Mouse (Mus musculus) lung, postnatal 0 days (tissue): ENCODE data around the gene Pa2g4. TPM values are rescaled to one million over a fixed set of nuclear protein-coding genes. Genes with fewer than 3 reads are reported as not detected.

Source experiments
- ATAC-seq: fragments of 200-750 bp; cut with Nextera tagmentation; 2 replicates; pipeline ENCODE4 v1.8.0; 2017; ENCODE audit warnings: moderate library complexity
- DNase-seq: peaks from one replicate; pipeline ENCODE4 v3.0.0-alpha.2; 2016; ENCODE audit warnings: low spot score
- H3K27ac ChIP-seq: fragments of 300-500 bp; sonication (generic); 2 replicates; pipeline ENCODE4 v1.5.1; 2014; ENCODE audit warnings: antibody characterized with exemption, mild to moderate bottlenecking, low read length, mixed read lengths
- H3K27me3 ChIP-seq: fragments of 300-500 bp; sonication (generic); replicated peaks from 2 replicates; pipeline ENCODE4 v1.6.1; 2014; ENCODE audit warnings: low read length, mixed read lengths; ENCODE audit not compliant: insufficient read depth
- H3K36me3 ChIP-seq: fragments of 300-500 bp; sonication (generic); 2 replicates; pipeline ENCODE4 v1.6.1; 2014; ENCODE audit warnings: low read length, mixed read lengths; ENCODE audit not compliant: insufficient read depth
- H3K4me1 ChIP-seq: fragments of 300-500 bp; sonication (generic); 2 replicates; pipeline ENCODE4 v1.6.1; 2014; ENCODE audit warnings: antibody characterized with exemption, low read depth, low read length, mixed read lengths; ENCODE audit not compliant: insufficient read depth
- H3K4me2 ChIP-seq: fragments of 300-500 bp; sonication (generic); replicated peaks from 2 replicates; pipeline ENCODE4 v1.6.1; 2014; ENCODE audit warnings: low read depth, mild to moderate bottlenecking, low read length, moderate library complexity, mixed read lengths
- H3K4me3 ChIP-seq: fragments of 300-500 bp; sonication (generic); 2 replicates; pipeline ENCODE4 v1.5.1; 2014; ENCODE audit warnings: low read depth, low read length
- H3K9ac ChIP-seq: fragments of 300-500 bp; sonication (generic); replicated peaks from 2 replicates; pipeline ENCODE4 v1.6.1; 2014; ENCODE audit warnings: low read depth, mild to moderate bottlenecking
- H3K9me3 ChIP-seq: fragments of 300-500 bp; sonication (generic); 2 replicates; pipeline ENCODE4 v1.6.1; 2016; ENCODE audit warnings: low read length, mixed read lengths
- CTCF ChIP-seq: IDR thresholded peaks from 2 replicates; pipeline ENCODE4 v1.5.1; 2016; ENCODE audit warnings: antibody characterized with exemption, mild to moderate bottlenecking
- EP300 ChIP-seq: IDR thresholded peaks from 2 replicates; pipeline ENCODE4 v1.6.1; 2016; ENCODE audit warnings: antibody characterized with exemption, mild to moderate bottlenecking, control low read depth
- WGBS: fragments of 180-500 bp; shearing (Covaris S2); extraction: QIAGEN DNeasy Blood & Tissue Kit; methylation state at CpG from one replicate; pipeline ENCODE4 v1.1.7; 2014; 5-methylcytosine and 5-hydroxymethylcytosine counted together
- polyA plus RNA-seq: library from polyadenylated mRNA; unstranded; fragments of >200 nt; fragmentation: Nextera tagmentation; extraction: Ambion mirVana; gene quantifications from 2 replicates; pipeline ENCODE4 v1.2.1, GENCODE M21; 2015

Pa2g4 gene
- polyA plus RNA-seq, 1 experiment from 2014 or later: 64.2 TPM

- DNase-seq: peak; percentile 96
- Histone ChIP-seq H3K4me3 (peak overlapping the region; percentile 12; the same call in 1 of the 2 replicates), H3K36me3 (no peaks in the 10 kb centered on the region), H3K4me2 (peak overlapping the region; percentile 49), H3K4me1 (no peaks in the 10 kb centered on the region), H3K9me3 (no peaks in the 10 kb centered on the region), H3K27me3 (no peaks in the 10 kb centered on the region; the same call in 1 of the 2 replicates), H3K9ac (0 out of 2 replicates have a peak overlapping the region, but pooled peaks have one; percentile 8), H3K27ac (peak overlapping the region; percentile 84)
- TF ChIP-seq EP300: peak; percentile 84
- no peak for TF ChIP-seq CTCF
- peak; percentile 81 for ATAC-seq
- 9% methylated on average over 4 of the region's 4 CpGs for WGBS
Observed at GRCm38 (mm10) chr10:128584386-128584785, 18.6 kb upstream of the Pa2g4 start.

DNA sequence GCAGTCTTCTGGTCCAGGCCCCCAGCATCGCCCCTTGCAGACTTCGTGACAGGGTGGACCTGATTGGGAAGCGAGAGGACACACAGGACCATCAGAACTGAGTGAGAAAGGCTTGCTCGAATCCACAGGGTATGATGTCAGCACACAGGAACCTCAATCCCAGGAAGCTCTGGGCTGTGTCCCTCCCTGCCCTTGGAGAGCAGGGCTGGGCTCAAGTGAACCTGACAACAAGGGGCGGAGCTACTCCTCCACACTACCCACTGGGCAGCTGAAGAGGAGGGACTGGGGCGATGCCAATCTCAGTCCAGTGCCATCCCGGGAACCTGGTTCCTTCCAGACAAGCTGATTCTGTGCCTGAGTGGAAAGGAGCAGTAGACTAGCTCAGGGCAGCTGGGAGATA lies 17.9 kb upstream of the Pa2g4 start:
- ATAC-seq (peak; percentile 94), DNase-seq (peak; percentile 94)
- H3K4me1 ChIP-seq: no peaks in the 10 kb centered on the region
- 0 out of 2 replicates have a peak overlapping the region, but pooled peaks have one; percentile 8 for H3K9ac ChIP-seq
- peak overlapping the region; percentile 49 for H3K4me2 ChIP-seq
- no peak for TF ChIP-seq EP300
- H3K27me3 ChIP-seq: no peaks in the 10 kb centered on the region
- H3K27ac ChIP-seq: peak overlapping the region; percentile 84
- 16% methylated on average over 7 of the region's 7 CpGs for WGBS
- H3K9me3 ChIP-seq: no peaks in the 10 kb centered on the region
- no peaks in the 10 kb centered on the region for H3K36me3 ChIP-seq
- peak overlapping the region; percentile 12; the same call in 1 of the 2 replicates for H3K4me3 ChIP-seq

DNA sequence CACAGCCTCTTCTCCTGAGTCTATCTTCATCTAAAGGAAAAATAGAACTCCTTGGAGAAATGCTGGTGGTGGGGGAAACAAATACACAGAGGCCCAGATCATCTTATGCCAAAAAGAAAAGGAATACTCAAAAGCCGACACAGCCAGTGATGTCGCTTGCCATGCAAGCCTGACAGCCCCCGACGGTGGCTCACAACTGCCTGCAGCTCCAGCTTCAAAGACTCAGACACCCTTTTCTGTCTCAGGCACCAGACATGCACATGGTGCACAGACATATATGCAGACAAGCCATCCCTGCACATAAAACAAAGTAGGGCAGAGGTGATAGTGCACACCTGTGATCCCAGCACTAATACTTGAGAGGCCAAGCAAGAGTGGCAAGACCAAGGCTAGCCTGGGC lies 13.9 kb upstream of the Pa2g4 start:
- no peak overlapping the region for H3K27ac ChIP-seq
- H3K36me3 ChIP-seq: no peaks in the 10 kb centered on the region
- no peak for TF ChIP-seq CTCF
- no peak for TF ChIP-seq EP300
- no peaks in the 10 kb centered on the region for H3K4me1 ChIP-seq
- 80% methylated on average over 4 of the region's 4 CpGs for WGBS
- H3K27me3 ChIP-seq: no peaks in the 10 kb centered on the region
- H3K9me3 ChIP-seq: no peaks in the 10 kb centered on the region
- ATAC-seq (no peak), DNase-seq (no peak)
- H3K4me2 ChIP-seq: no peak overlapping the region
- H3K9ac ChIP-seq: no peak overlapping the region
- no peak overlapping the region for H3K4me3 ChIP-seq

DNA sequence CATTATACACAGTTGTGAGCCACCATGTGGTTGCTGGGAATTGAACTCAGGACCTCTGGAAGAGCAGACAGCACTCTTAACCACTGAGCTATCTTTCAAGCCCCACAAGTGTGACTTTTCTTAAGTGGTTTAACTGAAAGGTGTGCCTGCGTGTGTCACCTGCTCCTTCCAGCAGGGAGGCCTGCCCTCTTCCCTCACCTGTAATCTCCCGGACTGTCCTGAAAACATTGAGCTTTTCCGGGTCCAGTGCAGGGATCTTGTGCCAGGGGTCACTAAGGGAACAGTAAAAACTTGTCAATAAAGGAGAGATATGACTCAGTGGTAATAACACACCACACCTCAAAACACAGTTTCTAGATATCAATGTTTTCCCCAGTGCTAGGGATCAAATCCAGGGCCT lies 13.5 kb upstream of the Pa2g4 start:
- H3K27ac ChIP-seq: no peak overlapping the region
- no peak overlapping the region for H3K4me2 ChIP-seq
- H3K4me1 ChIP-seq: no peaks in the 10 kb centered on the region
- H3K9ac ChIP-seq: no peak overlapping the region
- no peaks in the 10 kb centered on the region for H3K27me3 ChIP-seq
- ATAC-seq: no peak
- H3K36me3 ChIP-seq: no peaks in the 10 kb centered on the region
- no peaks in the 10 kb centered on the region for H3K9me3 ChIP-seq
- H3K4me3 ChIP-seq: no peak overlapping the region
- no peak for TF ChIP-seq EP300
- no peak for TF ChIP-seq CTCF
- WGBS: 70% methylated on average over 3 of the region's 3 CpGs
- no peak for DNase-seq

DNA sequence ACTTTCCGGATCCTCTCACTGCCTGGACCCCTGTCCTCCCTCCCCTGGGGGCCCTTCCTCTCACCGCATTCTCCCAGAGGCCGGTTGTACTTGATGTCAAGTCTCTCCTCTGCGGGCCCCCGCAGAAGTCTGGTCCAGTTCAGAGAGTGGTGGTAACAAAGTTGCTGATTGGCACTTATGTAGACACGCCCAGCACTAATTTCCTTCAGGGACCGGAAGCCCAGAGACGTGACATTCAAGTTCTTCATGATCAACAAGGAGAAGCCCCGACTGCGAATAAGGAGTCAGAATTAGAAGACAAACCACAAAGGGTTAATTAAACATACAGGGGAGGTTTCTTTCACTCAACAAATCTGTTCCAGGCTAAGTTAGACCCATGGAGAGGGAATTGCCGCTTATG lies 12.5 kb upstream of the Pa2g4 start:
- H3K9ac ChIP-seq: no peak overlapping the region
- H3K4me2 ChIP-seq: no peak overlapping the region
- H3K9me3 ChIP-seq: no peaks in the 10 kb centered on the region
- no peak overlapping the region for H3K27ac ChIP-seq
- TF ChIP-seq EP300: no peak
- TF ChIP-seq CTCF: no peak
- no peaks in the 10 kb centered on the region for H3K27me3 ChIP-seq
- ATAC-seq (no peak), DNase-seq (no peak)
- no peaks in the 10 kb centered on the region for H3K36me3 ChIP-seq
- WGBS: 58% methylated on average over 11 of the region's 11 CpGs
- no peaks in the 10 kb centered on the region for H3K4me1 ChIP-seq
- no peak overlapping the region for H3K4me3 ChIP-seq

GRCm38 (mm10) chr10:128575063-128575462 lies 9.3 kb upstream of the Pa2g4 start:
- ATAC-seq: no peak
- H3K4me2 ChIP-seq: no peak overlapping the region
- WGBS: 90% methylated on average over 2 of the region's 2 CpGs
- no peaks in the 10 kb centered on the region for H3K4me1 ChIP-seq
- no peaks in the 10 kb centered on the region for H3K36me3 ChIP-seq
- peak; percentile 60 for DNase-seq
- no peak overlapping the region for H3K9ac ChIP-seq
- no peaks in the 10 kb centered on the region for H3K27me3 ChIP-seq
- H3K27ac ChIP-seq: no peak overlapping the region
- no peak overlapping the region for H3K4me3 ChIP-seq
- TF ChIP-seq EP300: no peak
- TF ChIP-seq CTCF: peak; percentile 66
- H3K9me3 ChIP-seq: no peaks in the 10 kb centered on the region
